Mouse (Mus musculus): Measurements from ENCODE around the gene Parp14. TPM values are rescaled to one million over a fixed set of nuclear protein-coding genes. Genes with fewer than 3 reads are reported as not detected.

The Parp14 gene
- 2.2 TPM in 2 replicates for polyA plus RNA-seq (2015; fragmentation: Nextera tagmentation; extraction: Ambion mirVana)

DNA sequence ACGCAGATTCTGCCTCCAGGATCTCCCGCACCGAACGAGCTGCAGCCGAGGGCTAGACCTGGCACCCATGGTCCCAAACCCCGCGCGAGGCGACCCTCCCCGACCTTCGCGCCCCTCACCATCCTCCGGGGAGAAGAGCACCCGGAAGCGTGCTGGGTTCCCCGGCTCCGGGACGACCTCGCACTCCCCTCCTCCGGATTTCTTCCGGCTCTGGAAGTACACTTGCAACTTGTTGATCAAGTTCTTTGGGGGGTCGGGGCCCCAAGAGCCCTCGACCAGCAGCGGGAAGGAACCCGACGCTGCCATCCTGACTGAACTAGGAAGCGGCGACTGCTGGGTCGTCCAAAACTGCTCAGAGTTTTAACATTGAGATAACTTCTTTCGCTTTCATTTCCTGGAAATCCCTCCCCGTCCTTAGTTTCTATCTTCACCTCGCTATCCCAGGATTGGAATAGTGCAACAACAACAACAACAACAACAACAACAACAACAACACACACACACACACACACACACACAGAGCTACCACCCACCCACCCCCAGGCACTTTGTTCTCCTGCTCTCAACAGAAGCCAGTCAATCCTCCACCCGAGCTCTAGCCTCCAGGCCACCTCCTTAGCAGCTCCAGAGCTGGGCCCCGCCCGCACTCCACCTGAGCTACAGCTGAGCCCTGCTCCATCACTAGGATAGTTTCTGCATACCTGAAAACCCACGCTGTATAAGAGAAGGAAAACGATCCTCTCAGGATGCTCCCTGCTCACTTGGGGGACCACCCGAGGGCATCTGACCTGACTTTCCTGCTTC lies at the start of gene Parp14:
Parp14 (minus strand) TSS at position 497 of the 804 bp plus-strand sequence.
- Histone ChIP-seq H3K4me2 (ENCODE audit: low read depth, low read length) (peak within 1 kb of the TSS; percentile 56), H3K4me3 (ENCODE audit: low read length) (peak within 1 kb of the TSS; percentile 68), H3K27me3 (replicated peaks; ENCODE audit: control insufficient read depth, insufficient read depth, low read length) (peaks cover 5% of the 10 kb centered on the region; the same call in 1 of the 2 replicates), H3K27ac (ENCODE audit: low read length) (0 out of 2 replicates have a peak within 1 kb of the TSS, but pooled peaks have one; percentile 14), H3K9me3 (ENCODE audit: control insufficient read depth, low read length) (no peaks in the 10 kb centered on the region), H3K4me1 (ENCODE audit: control insufficient read depth, insufficient read depth, low read length) (peaks cover 7% of the 10 kb centered on the region), H3K36me3 (ENCODE audit: control insufficient read depth, insufficient read depth, low read length) (no peaks in the 10 kb centered on the region), H3K9ac (ENCODE audit: low read depth, low read length) (peak within 1 kb of the TSS; percentile 87)
- 1% methylated on average over 38 of the region's 38 CpGs for WGBS
- peak; percentile 81 for ATAC-seq

DNA sequence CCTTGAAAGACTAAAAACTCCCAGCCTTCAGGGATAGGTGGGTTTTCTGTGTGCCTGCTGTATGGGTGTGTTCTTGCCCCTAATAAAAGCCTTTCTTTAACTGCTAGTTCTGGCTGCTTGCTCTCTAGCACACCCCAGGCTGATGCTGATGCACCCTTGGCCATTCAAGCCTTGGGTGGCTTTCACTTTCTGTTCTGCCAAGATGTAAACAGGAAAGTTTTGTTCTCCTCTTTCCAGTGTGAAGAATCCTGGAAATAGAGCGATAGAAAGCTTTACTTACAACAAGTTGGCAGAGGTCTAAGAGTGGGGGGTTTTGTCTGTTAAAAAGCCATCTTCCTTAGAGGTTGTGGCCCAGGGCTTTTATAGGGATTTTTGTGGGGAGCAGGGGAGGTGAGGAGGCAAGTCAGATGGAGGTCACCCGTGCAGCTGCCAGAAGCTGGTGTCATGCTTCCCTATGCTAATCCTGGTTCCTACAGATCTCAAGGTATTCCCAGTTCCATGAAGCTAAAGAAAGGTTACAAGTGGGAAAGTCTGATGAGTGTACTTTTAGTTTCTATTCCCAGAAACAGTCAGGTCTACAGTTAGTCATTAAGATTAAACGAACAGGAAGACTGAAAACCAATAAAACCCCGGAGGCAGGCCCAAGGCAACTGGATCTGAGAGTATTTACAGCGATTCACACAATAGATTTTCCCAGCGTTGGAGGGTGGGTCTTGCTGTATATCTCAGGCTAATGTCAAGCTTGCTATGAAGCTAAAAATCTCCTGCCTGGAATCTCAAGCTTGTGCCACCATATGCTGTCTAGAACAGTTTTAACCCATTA lies 47.6 kb upstream of the Parp14 start:
- Histone ChIP-seq H3K27me3 (replicated peaks; ENCODE audit: control insufficient read depth, insufficient read depth, low read length) (no peaks in the 10 kb centered on the region), H3K4me2 (ENCODE audit: low read depth, low read length) (no peak overlapping the region), H3K4me3 (ENCODE audit: low read length) (no peak overlapping the region), H3K4me1 (ENCODE audit: control insufficient read depth, insufficient read depth, low read length) (no peaks in the 10 kb centered on the region), H3K9ac (ENCODE audit: low read depth, low read length) (0 out of 2 replicates have a peak overlapping the region, but pooled peaks have one; percentile 1), H3K36me3 (ENCODE audit: control insufficient read depth, insufficient read depth, low read length) (no peaks in the 10 kb centered on the region), H3K9me3 (ENCODE audit: control insufficient read depth, low read length) (no peaks in the 10 kb centered on the region), H3K27ac (ENCODE audit: low read length) (no peak overlapping the region)
- whole genome bisulfite sequencing: 59% methylated on average over 6 of the region's 6 CpGs
- peak; percentile 41; the same call in 1 of the 2 replicates for ATAC-seq

DNA sequence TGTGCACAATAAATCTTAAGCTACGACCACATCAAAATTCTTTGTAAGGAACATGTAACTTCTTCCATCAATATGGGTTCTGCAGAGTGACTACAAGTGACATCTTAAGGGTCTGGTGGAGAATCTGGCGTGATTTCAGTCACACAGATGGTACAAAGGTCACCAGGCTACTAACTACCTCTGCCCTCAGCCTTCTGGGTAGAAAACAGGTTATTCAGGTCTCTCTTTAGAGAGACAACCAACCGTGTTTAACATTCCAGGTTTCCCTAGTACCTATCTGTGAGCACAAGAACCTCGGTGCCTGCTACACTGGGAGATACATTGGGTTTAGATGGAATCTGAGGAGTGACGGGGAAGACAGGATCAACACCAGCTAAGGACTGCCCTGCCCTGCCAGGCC lies 43.0 kb upstream of the Parp14 start:
- Histone ChIP-seq H3K9me3 (ENCODE audit: control insufficient read depth, low read length) (no peaks in the 10 kb centered on the region), H3K27ac (ENCODE audit: low read length) (0 out of 2 replicates have a peak overlapping the region, but pooled peaks have one; percentile 43), H3K27me3 (replicated peaks; ENCODE audit: control insufficient read depth, insufficient read depth, low read length) (no peaks in the 10 kb centered on the region), H3K4me1 (ENCODE audit: control insufficient read depth, insufficient read depth, low read length) (no peaks in the 10 kb centered on the region), H3K4me3 (ENCODE audit: low read length) (no peak overlapping the region), H3K9ac (ENCODE audit: low read depth, low read length) (no peak overlapping the region), H3K4me2 (ENCODE audit: low read depth, low read length) (no peak overlapping the region), H3K36me3 (ENCODE audit: control insufficient read depth, insufficient read depth, low read length) (no peaks in the 10 kb centered on the region)
- peak; percentile 67 for ATAC-seq
- 54% methylated on average over 5 of the region's 5 CpGs for WGBS

DNA sequence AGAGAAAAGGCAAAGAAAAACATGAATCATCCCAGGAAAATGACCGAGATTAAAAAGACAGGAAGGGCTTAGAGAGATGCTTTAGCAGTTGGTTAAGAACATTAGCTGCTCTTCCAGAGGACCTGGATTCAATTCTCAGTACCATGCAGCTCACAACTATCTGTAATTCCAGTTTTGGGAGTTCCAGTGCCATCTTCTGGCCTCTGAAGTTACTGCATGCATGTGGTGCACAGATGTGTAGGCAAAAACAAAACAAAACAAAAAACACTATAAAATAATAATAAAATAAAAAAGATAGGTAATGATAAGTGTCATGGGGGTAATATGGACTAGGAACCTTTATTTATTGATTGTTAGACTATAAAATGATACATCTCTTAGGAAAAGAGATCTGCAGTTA lies 42.2 kb upstream of the Parp14 start:
- H3K4me1 ChIP-seq (ENCODE audit: control insufficient read depth, insufficient read depth, low read length): no peaks in the 10 kb centered on the region
- 83% methylated on average over 1 of the region's 1 CpGs for WGBS
- H3K36me3 ChIP-seq (ENCODE audit: control insufficient read depth, insufficient read depth, low read length): no peaks in the 10 kb centered on the region

DNA sequence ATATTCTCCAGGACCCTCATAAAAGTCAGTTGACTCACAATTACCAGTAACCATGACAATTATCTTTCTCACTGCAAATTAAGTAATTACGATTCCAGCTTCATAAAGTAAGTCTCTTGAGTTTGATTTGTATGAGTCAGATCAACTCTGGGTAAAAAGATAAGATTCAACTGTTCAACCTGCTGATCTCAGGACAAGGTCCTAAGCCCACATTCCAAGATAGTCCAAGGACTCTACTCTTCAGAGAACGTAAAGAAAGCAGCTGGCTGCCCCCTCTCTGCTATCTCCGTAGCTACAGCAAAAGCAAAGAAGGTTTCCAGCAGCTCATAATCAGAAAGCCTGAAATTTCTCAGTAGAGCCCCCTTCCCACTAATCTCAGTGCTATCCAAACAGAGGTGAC lies 40.1 kb upstream of the Parp14 start:
- Histone ChIP-seq H3K27ac (ENCODE audit: low read length) (peak overlapping the region; percentile 51; the same call in 1 of the 2 replicates), H3K27me3 (replicated peaks; ENCODE audit: control insufficient read depth, insufficient read depth, low read length) (no peaks in the 10 kb centered on the region)
- WGBS: 49% methylated on average over 3 of the region's 3 CpGs

More for the DNA sequence above, 42.2 kb upstream of the Parp14 start:
- Histone ChIP-seq H3K4me3 (ENCODE audit: low read length) (no peak overlapping the region), H3K9ac (ENCODE audit: low read depth, low read length) (no peak overlapping the region), H3K9me3 (ENCODE audit: control insufficient read depth, low read length) (no peaks in the 10 kb centered on the region), H3K27me3 (replicated peaks; ENCODE audit: control insufficient read depth, insufficient read depth, low read length) (no peaks in the 10 kb centered on the region), H3K27ac (ENCODE audit: low read length) (no peak overlapping the region), H3K4me2 (ENCODE audit: low read depth, low read length) (no peak overlapping the region)
- ATAC-seq: no peak

DNA sequence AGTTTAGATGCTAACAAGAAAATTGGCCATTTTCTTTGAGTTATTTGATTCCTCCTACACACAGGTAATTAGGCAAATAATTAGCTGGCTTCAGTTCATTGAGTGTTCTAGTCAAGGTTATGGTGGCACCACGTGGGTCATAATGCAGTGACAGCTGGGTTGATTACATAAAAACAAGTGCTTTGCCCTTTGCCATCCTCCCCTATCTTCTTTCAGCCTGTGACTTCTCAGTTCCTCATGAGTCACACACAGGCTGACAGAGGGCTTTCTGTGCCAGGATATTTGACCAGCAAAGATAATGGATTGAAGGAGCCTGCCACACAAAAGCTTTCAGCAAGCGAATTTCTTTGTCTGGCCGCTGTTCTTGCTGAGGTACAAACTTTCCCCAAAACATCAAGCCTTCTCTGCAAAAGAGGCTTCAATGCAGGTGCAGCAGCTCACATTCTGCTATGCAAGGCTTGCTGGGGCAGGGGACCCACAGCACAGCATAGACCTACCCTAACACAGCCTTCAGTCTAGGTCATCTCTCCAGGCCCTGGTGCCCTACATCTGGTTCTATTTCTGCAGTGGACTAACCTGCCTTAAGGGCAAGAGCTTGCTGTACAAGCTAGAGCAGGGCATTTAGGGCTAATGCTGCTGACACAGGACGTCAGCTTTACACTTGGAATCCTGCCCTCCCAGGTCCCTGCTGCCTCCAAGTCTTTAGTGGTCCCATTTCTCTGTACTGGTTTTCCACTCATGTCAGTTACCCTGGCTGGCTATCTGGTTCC lies 36.3 kb upstream of the Parp14 start:
- no peak overlapping the region for H3K9ac ChIP-seq (ENCODE audit: low read depth, low read length)

More for the DNA sequence above, 40.1 kb upstream of the Parp14 start:
- peak; percentile 77 for ATAC-seq
- no peaks in the 10 kb centered on the region for H3K4me1 ChIP-seq (ENCODE audit: control insufficient read depth, insufficient read depth, low read length)
- no peak overlapping the region for H3K4me2 ChIP-seq (ENCODE audit: low read depth, low read length)
- no peak overlapping the region for H3K4me3 ChIP-seq (ENCODE audit: low read length)
- H3K9me3 ChIP-seq (ENCODE audit: control insufficient read depth, low read length): no peaks in the 10 kb centered on the region
- H3K36me3 ChIP-seq (ENCODE audit: control insufficient read depth, insufficient read depth, low read length): no peaks in the 10 kb centered on the region
- H3K9ac ChIP-seq (ENCODE audit: low read depth, low read length): no peak overlapping the region

DNA sequence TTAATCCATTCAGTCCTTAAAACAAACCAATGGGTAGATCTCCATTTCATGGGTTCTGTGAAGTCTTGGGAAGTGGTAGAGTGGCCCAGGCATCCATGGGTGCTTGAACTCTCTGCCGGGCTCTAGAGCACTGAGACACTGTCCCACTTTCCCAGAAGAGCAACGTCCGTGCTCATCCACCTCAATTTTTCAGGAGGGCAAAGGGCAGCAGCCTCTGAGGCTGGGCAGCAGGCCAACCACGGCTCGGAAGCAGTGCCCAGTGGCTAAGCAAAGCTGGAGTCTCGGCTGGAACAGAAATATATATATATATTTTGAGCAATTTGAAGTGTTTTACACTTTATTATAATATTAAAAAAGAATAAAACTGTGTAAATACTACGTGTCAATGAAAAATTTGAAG lies 35.5 kb upstream of the Parp14 start:
- H3K4me2 ChIP-seq (ENCODE audit: low read depth, low read length): no peak overlapping the region
- H3K4me1 ChIP-seq (ENCODE audit: control insufficient read depth, insufficient read depth, low read length): no peaks in the 10 kb centered on the region
- no peaks in the 10 kb centered on the region for H3K36me3 ChIP-seq (ENCODE audit: control insufficient read depth, insufficient read depth, low read length)
- H3K9ac ChIP-seq (ENCODE audit: low read depth, low read length): no peak overlapping the region
- WGBS: 70% methylated on average over 7 of the region's 7 CpGs
- no peaks in the 10 kb centered on the region for H3K27me3 ChIP-seq (replicated peaks; ENCODE audit: control insufficient read depth, insufficient read depth, low read length)
- H3K4me3 ChIP-seq (ENCODE audit: low read length): no peak overlapping the region
- ATAC-seq: no peak
- H3K9me3 ChIP-seq (ENCODE audit: control insufficient read depth, low read length): no peaks in the 10 kb centered on the region
- H3K27ac ChIP-seq (ENCODE audit: low read length): no peak overlapping the region

More for the DNA sequence above, 36.3 kb upstream of the Parp14 start:
- Histone ChIP-seq H3K27ac (ENCODE audit: low read length) (peak overlapping the region; percentile 57), H3K36me3 (ENCODE audit: control insufficient read depth, insufficient read depth, low read length) (no peaks in the 10 kb centered on the region), H3K4me1 (ENCODE audit: control insufficient read depth, insufficient read depth, low read length) (no peaks in the 10 kb centered on the region), H3K4me3 (ENCODE audit: low read length) (no peak overlapping the region), H3K4me2 (ENCODE audit: low read depth, low read length) (no peak overlapping the region), H3K27me3 (replicated peaks; ENCODE audit: control insufficient read depth, insufficient read depth, low read length) (no peaks in the 10 kb centered on the region), H3K9me3 (ENCODE audit: control insufficient read depth, low read length) (no peaks in the 10 kb centered on the region)
- WGBS: 58% methylated on average over 4 of the region's 4 CpGs
- peak; percentile 66 for ATAC-seq

DNA sequence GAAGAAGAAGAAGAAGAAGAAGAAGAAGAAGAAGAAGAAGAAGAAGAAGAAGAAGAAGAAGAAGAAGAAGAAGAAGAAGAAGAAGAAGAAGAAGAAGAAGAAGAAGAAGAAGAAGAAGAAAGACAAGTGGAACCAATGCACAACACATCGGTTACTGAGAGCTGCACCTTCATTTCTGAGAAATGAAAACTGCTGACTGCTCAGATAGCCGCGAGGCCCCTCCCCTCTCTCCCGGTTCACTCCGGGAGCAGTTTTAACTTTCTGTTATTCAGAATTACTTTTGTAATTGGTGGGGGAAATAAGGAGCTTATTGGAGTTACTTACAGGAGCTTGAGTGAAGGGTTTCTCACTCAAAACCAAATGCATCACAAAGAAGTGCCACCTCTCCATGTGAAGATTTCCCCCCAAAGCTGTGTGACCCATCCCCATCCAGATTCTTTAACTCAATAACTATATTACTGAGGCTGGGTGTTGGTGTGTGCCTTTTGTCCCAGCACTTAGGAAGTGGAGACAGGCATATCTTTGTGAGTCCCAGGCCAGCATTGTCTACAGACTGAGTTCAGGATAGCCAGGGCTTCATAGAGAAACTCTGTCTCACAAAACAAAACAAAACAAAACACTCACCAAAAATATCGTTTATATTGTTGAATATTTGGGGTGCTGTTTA lies 34.6 kb upstream of the Parp14 start:
- Histone ChIP-seq H3K4me1 (ENCODE audit: control insufficient read depth, insufficient read depth, low read length) (no peaks in the 10 kb centered on the region), H3K27me3 (replicated peaks; ENCODE audit: control insufficient read depth, insufficient read depth, low read length) (no peaks in the 10 kb centered on the region), H3K27ac (ENCODE audit: low read length) (no peak overlapping the region), H3K4me2 (ENCODE audit: low read depth, low read length) (0 out of 2 replicates have a peak overlapping the region, but pooled peaks have one; percentile 14), H3K4me3 (ENCODE audit: low read length) (no peak overlapping the region), H3K36me3 (ENCODE audit: control insufficient read depth, insufficient read depth, low read length) (no peaks in the 10 kb centered on the region), H3K9me3 (ENCODE audit: control insufficient read depth, low read length) (no peaks in the 10 kb centered on the region), H3K9ac (ENCODE audit: low read depth, low read length) (no peak overlapping the region)
- 78% methylated on average over 6 of the region's 6 CpGs for WGBS
- ATAC-seq: no peak

Measured in intestine, embryonic 16.5 days (tissue).